Mouse (Mus musculus): ENCODE data around the gene Cdc42bpg. TPM values are rescaled to one million over a fixed set of nuclear protein-coding genes. Genes with fewer than 3 reads are reported as not detected.

Cdc42bpg gene
- polyA plus RNA-seq, 1 experiment from 2014 or later, result 0.78 TPM

GRCm38 (mm10) chr19:6372433-6372832 lies 66.2 kb downstream of the Cdc42bpg start:
- H3K36me3 ChIP-seq, result peaks cover 99% of the 10 kb centered on the region
- H3K9me3 ChIP-seq (replicated peaks), result no peaks in the 10 kb centered on the region
- H3K9ac ChIP-seq, result no peak overlapping the region
- no peak overlapping the region for H3K27ac ChIP-seq
- no peak for ATAC-seq (replicated peaks; ENCODE audit: low FRiP score)
- H3K4me3 ChIP-seq (replicated peaks), result no peak overlapping the region
- no peaks in the 10 kb centered on the region for H3K27me3 ChIP-seq
- no peak overlapping the region for H3K4me2 ChIP-seq
- WGBS, result 92% methylated on average over 3 of the region's 3 CpGs
- peaks cover 1% of the 10 kb centered on the region; the same call in 1 of the 2 replicates for H3K4me1 ChIP-seq

GRCm38 (mm10) chr19:6373539-6374400 lies 67.5 kb downstream of the Cdc42bpg start:
- no peaks in the 10 kb centered on the region for H3K4me1 ChIP-seq
- H3K36me3 ChIP-seq, result peaks cover 99% of the 10 kb centered on the region
- H3K9ac ChIP-seq, result no peak overlapping the region
- H3K27me3 ChIP-seq, result no peaks in the 10 kb centered on the region
- H3K27ac ChIP-seq, result no peak overlapping the region
- H3K4me2 ChIP-seq, result no peak overlapping the region
- 64% methylated on average over 12 of the region's 12 CpGs for WGBS
- no peak overlapping the region for H3K4me3 ChIP-seq (replicated peaks)
- no peaks in the 10 kb centered on the region for H3K9me3 ChIP-seq (replicated peaks)
- 0 out of 2 replicates have a peak, but pooled peaks have one; percentile 19 for ATAC-seq (replicated peaks; ENCODE audit: low FRiP score)

- Histone ChIP-seq H3K9ac (no peak overlapping the region), H3K9me3 (replicated peaks) (no peaks in the 10 kb centered on the region), H3K27me3 (no peaks in the 10 kb centered on the region), H3K4me3 (replicated peaks) (no peak overlapping the region), H3K4me2 (no peak overlapping the region), H3K36me3 (peaks cover 100% of the 10 kb centered on the region), H3K4me1 (no peaks in the 10 kb centered on the region), H3K27ac (no peak overlapping the region)
- ATAC-seq (replicated peaks; ENCODE audit: low FRiP score), result no peak
- 92% methylated on average over 10 of the region's 10 CpGs for WGBS
Observed at GRCm38 (mm10) chr19:6374571-6374970, 68.3 kb downstream of the Cdc42bpg start.

MicroRNAs encoded within 50 kb of the gene (microRNA counts, 519-probe panel; counts per million panel counts)
- microRNA mmu-miR-192, result 2,524 counts per million, percentile 46 among the panel's probes with 10 or more counts

Small RNA genes lying within 50 kb of the gene (microRNA-seq; reads per million reads assigned to microRNA genes)
- gene Mir192, result 211 reads per million, percentile 66 among the genes with 10 or more reads in this experiment
- gene Mir194-2, result 86.2 reads per million, percentile 54 among the genes with 10 or more reads in this experiment
- 0.44 reads per million for gene Mir6989

Other genes starting within 250 kb of the Cdc42bpg start
- gene Mrpl49, start 248.7 kb upstream of the Cdc42bpg start, polyA plus RNA-seq (2015; fragmentation: Nextera tagmentation; extraction: Ambion mirVana), result 77.9 and 81.6 TPM in 2 replicates
- 741 and 838 TPM in 2 replicates for gene Fau, start 248.6 kb upstream of the Cdc42bpg start, polyA plus RNA-seq (2015; fragmentation: Nextera tagmentation; extraction: Ambion mirVana)
- 33.0 and 33.2 TPM in 2 replicates for gene Znhit2, start 245.3 kb upstream of the Cdc42bpg start, polyA plus RNA-seq (2015; fragmentation: Nextera tagmentation; extraction: Ambion mirVana)
- 23.6 and 24.9 TPM in 2 replicates for gene Tm7sf2, start 238.1 kb upstream of the Cdc42bpg start, polyA plus RNA-seq (2015; fragmentation: Nextera tagmentation; extraction: Ambion mirVana)
- 70.3 and 78.5 TPM in 2 replicates for gene Vps51, start 229.2 kb upstream of the Cdc42bpg start, polyA plus RNA-seq (2015; fragmentation: Nextera tagmentation; extraction: Ambion mirVana)
- gene Tmem262, start 226.4 kb upstream of the Cdc42bpg start, polyA plus RNA-seq (2015; fragmentation: Nextera tagmentation; extraction: Ambion mirVana), result not detected in 2 replicates
- gene Gm28374, start 224.2 kb upstream of the Cdc42bpg start, polyA plus RNA-seq (2015; fragmentation: Nextera tagmentation; extraction: Ambion mirVana), result 1.6 and 2.0 TPM in 2 replicates
- gene Zfpl1, start 221.5 kb upstream of the Cdc42bpg start, polyA plus RNA-seq (2015; fragmentation: Nextera tagmentation; extraction: Ambion mirVana), result 73.7 and 79.5 TPM in 2 replicates
- gene Cdca5, start 221.5 kb upstream of the Cdc42bpg start, polyA plus RNA-seq (2015; fragmentation: Nextera tagmentation; extraction: Ambion mirVana), result 44.8 and 45.8 TPM in 2 replicates
- 0.34 and 0.55 TPM in 2 replicates for gene AC131692.1, start 212.0 kb upstream of the Cdc42bpg start, polyA plus RNA-seq (2015; fragmentation: Nextera tagmentation; extraction: Ambion mirVana)
- 0.51 and 0.54 TPM in 2 replicates for gene Naaladl1, start 200.7 kb upstream of the Cdc42bpg start, polyA plus RNA-seq (2015; fragmentation: Nextera tagmentation; extraction: Ambion mirVana)
- 44.0 and 47.2 TPM in 2 replicates for gene Sac3d1, start 187.8 kb upstream of the Cdc42bpg start, polyA plus RNA-seq (2015; fragmentation: Nextera tagmentation; extraction: Ambion mirVana)
- 32.3 and 34.2 TPM in 2 replicates for gene Snx15, start 178.2 kb upstream of the Cdc42bpg start, polyA plus RNA-seq (2015; fragmentation: Nextera tagmentation; extraction: Ambion mirVana)
- 0.52 and 0.54 TPM in 2 replicates for gene Batf2, start 165.5 kb upstream of the Cdc42bpg start, polyA plus RNA-seq (2015; fragmentation: Nextera tagmentation; extraction: Ambion mirVana)
- gene Arl2, start 164.9 kb upstream of the Cdc42bpg start, polyA plus RNA-seq (2015; fragmentation: Nextera tagmentation; extraction: Ambion mirVana), result 103 and 113 TPM in 2 replicates
- not detected in 2 replicates for gene Majin, start 122.1 kb upstream of the Cdc42bpg start, polyA plus RNA-seq (2015; fragmentation: Nextera tagmentation; extraction: Ambion mirVana)
- gene Gpha2, start 80.1 kb upstream of the Cdc42bpg start, polyA plus RNA-seq (2015; fragmentation: Nextera tagmentation; extraction: Ambion mirVana), result 0.39 and 0.74 TPM in 2 replicates
- gene Ppp2r5b, start 70.6 kb upstream of the Cdc42bpg start, polyA plus RNA-seq (2015; fragmentation: Nextera tagmentation; extraction: Ambion mirVana), result 22.9 and 27.6 TPM in 2 replicates
- 9.8 and 12.1 TPM in 2 replicates for gene Atg2a, start 64.8 kb upstream of the Cdc42bpg start, polyA plus RNA-seq (2015; fragmentation: Nextera tagmentation; extraction: Ambion mirVana)
- 67.8 and 81.8 TPM in 2 replicates for gene Ehd1, start 29.7 kb upstream of the Cdc42bpg start, polyA plus RNA-seq (2015; fragmentation: Nextera tagmentation; extraction: Ambion mirVana)
- 82.1 and 91.8 TPM in 2 replicates for gene Men1, start 28.5 kb downstream of the Cdc42bpg start, polyA plus RNA-seq (2015; fragmentation: Nextera tagmentation; extraction: Ambion mirVana)
- 18.7 and 21.9 TPM in 2 replicates for gene Map4k2, start 34.7 kb downstream of the Cdc42bpg start, polyA plus RNA-seq (2015; fragmentation: Nextera tagmentation; extraction: Ambion mirVana)
- gene Sf1, start 57.2 kb downstream of the Cdc42bpg start, polyA plus RNA-seq (2015; fragmentation: Nextera tagmentation; extraction: Ambion mirVana), result 155 and 165 TPM in 2 replicates
- gene Pygm, start 77.9 kb downstream of the Cdc42bpg start, polyA plus RNA-seq (2015; fragmentation: Nextera tagmentation; extraction: Ambion mirVana), result 28.2 and 30.4 TPM in 2 replicates
- 89.5 and 97.6 TPM in 2 replicates for gene Rasgrp2, start 92.9 kb downstream of the Cdc42bpg start, polyA plus RNA-seq (2015; fragmentation: Nextera tagmentation; extraction: Ambion mirVana)
- gene Nrxn2, start 112.3 kb downstream of the Cdc42bpg start, polyA plus RNA-seq (2015; fragmentation: Nextera tagmentation; extraction: Ambion mirVana), result 6.3 TPM in 2 replicates
- gene Slc22a12, start 236.6 kb downstream of the Cdc42bpg start, polyA plus RNA-seq (2015; fragmentation: Nextera tagmentation; extraction: Ambion mirVana), result 14.1 and 16.3 TPM in 2 replicates

All from kidney, embryonic 15.5 days (tissue).